Mouse (Mus musculus): ENCODE data around the gene Bbip1. TPM values are rescaled to one million over a fixed set of nuclear protein-coding genes. Genes with fewer than 3 reads are reported as not detected.

Gene Bbip1
- polyA plus RNA-seq, 1 experiment from 2014 or later, result 152 TPM

DNA sequence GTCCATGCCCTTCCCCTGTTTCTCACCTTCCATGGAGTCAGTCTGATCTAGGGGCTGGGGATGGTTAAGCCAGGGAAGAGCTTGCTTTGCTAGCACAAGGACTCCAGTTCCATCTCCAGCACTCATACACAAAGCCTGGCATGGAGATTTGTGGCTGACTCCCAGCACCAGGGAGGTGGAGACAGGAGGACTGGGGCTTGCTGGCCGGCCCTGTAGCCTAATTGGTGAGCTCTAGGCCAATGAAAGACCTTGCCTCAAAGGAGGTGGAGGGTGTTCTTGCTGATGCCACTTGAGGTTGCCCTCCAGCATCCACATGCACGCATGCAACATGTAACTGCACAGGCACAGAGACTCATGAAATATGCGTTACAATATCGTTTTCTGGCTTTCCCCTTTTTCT lies 45.9 kb downstream of the Bbip1 start:
- WGBS, result 83% methylated on average over 4 of the region's 4 CpGs
- no peak overlapping the region for H3K9ac ChIP-seq (ENCODE audit: low read depth, low read length)
- H3K9me3 ChIP-seq (replicated peaks; ENCODE audit: control insufficient read depth, low read length, poor library complexity, severe bottlenecking), result no peaks in the 10 kb centered on the region
- H3K4me2 ChIP-seq (ENCODE audit: low read length), result no peak overlapping the region
- H3K36me3 ChIP-seq (ENCODE audit: control insufficient read depth, insufficient read depth, low read length), result no peaks in the 10 kb centered on the region
- ATAC-seq, result no peak
- H3K4me1 ChIP-seq (ENCODE audit: control insufficient read depth, insufficient read depth, low read length), result peaks cover 7% of the 10 kb centered on the region
- no peak overlapping the region for H3K4me3 ChIP-seq (ENCODE audit: low read depth, low read length)
- H3K27ac ChIP-seq (ENCODE audit: low read length), result no peak overlapping the region
- H3K27me3 ChIP-seq (ENCODE audit: control insufficient read depth, insufficient read depth, low read depth, low read length), result no peaks in the 10 kb centered on the region; the same call in 1 of the 2 replicates

DNA sequence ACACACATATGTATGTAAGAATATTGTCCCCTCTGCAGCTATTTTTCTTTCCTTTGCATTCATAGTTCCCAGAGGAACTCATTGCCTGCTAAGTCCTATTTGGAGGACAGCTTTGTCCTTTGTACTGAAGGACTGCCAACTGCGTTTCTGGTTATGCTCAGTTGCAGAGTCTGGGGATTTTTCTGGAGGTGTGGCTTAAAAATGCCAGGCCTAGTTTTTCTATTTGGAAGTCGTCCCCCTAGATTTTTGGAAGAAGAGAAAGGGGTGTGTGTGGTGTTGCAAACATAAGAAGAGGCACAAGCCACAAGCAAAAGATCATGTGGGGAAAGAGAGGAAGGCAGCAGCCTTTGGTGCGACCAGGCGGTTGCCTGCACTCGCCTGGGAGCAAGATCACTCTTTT lies 46.4 kb downstream of the Bbip1 start:
- H3K9ac ChIP-seq (ENCODE audit: low read depth, low read length), result no peak overlapping the region
- no peaks in the 10 kb centered on the region for H3K36me3 ChIP-seq (ENCODE audit: control insufficient read depth, insufficient read depth, low read length)
- H3K9me3 ChIP-seq (replicated peaks; ENCODE audit: control insufficient read depth, low read length, poor library complexity, severe bottlenecking), result no peaks in the 10 kb centered on the region
- no peak for ATAC-seq
- no peaks in the 10 kb centered on the region; the same call in 1 of the 2 replicates for H3K27me3 ChIP-seq (ENCODE audit: control insufficient read depth, insufficient read depth, low read depth, low read length)
- H3K4me1 ChIP-seq (ENCODE audit: control insufficient read depth, insufficient read depth, low read length), result peaks cover 7% of the 10 kb centered on the region
- no peak overlapping the region for H3K27ac ChIP-seq (ENCODE audit: low read length)
- WGBS, result 74% methylated on average over 5 of the region's 5 CpGs
- no peak overlapping the region for H3K4me2 ChIP-seq (ENCODE audit: low read length)
- no peak overlapping the region for H3K4me3 ChIP-seq (ENCODE audit: low read depth, low read length)

DNA sequence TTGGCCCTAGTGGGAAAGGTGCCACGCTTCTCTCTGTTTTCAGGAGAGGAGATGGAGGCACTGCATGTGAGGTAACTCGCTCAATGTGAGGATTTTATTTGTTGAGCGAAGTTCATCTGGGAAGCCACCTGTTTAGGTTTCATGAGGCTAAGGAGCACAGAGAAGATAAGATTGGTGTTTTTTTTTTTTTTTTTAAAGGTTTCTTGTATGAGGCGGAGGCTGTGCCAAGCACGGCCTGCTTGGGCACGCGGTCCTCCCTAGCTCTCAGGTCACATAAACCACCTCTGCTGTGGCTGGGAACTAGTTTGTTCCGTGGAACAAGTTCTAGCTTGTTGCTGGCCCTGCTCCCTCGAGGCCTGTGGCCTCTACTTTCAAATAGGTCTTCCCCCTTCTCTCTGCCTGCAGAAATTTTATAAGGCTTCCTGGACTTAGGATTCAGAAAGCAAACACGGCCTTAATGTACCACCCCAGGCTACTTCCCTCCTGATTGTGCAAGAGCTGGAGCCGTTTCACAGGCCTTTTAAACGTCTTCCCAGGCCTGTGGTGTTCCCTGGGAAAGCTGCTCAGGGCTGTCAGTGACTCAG lies 49.8 kb downstream of the Bbip1 start:
- Histone ChIP-seq H3K9me3 (replicated peaks; ENCODE audit: control insufficient read depth, low read length, poor library complexity, severe bottlenecking) (no peaks in the 10 kb centered on the region), H3K9ac (ENCODE audit: low read depth, low read length) (no peak overlapping the region), H3K4me1 (ENCODE audit: control insufficient read depth, insufficient read depth, low read length) (no peaks in the 10 kb centered on the region), H3K4me2 (ENCODE audit: low read length) (no peak overlapping the region), H3K27ac (ENCODE audit: low read length) (no peak overlapping the region), H3K4me3 (ENCODE audit: low read depth, low read length) (no peak overlapping the region), H3K36me3 (ENCODE audit: control insufficient read depth, insufficient read depth, low read length) (no peaks in the 10 kb centered on the region), H3K27me3 (ENCODE audit: control insufficient read depth, insufficient read depth, low read depth, low read length) (no peaks in the 10 kb centered on the region)
- WGBS, result 79% methylated on average over 12 of the region's 12 CpGs
- ATAC-seq, result no peak

DNA sequence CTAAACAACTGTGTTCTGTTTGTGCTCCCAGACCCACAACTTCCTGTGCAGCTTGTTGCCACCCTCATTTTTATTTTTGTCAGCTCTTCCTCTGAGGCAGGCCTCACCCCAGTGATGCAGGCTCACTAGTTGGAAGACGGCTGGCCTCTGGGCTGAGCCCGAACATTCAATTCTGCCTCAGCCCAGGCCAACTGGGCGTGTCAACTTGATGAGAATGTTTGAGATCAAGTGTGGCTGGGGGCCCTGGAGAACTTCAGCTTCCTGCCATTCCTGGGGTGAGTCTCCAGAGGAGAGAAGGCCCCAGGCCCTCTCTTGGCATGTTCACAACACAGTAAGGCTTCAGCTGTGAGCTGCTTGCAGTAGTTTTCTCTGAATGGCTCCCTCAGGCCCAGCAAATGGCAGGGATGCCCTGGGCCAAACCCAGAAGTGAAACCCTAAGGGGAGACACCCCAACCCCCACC lies 50.7 kb downstream of the Bbip1 start:
- Histone ChIP-seq H3K4me1 (ENCODE audit: control insufficient read depth, insufficient read depth, low read length) (no peaks in the 10 kb centered on the region), H3K9ac (ENCODE audit: low read depth, low read length) (no peak overlapping the region), H3K27ac (ENCODE audit: low read length) (no peak overlapping the region), H3K4me3 (ENCODE audit: low read depth, low read length) (no peak overlapping the region), H3K4me2 (ENCODE audit: low read length) (no peak overlapping the region), H3K9me3 (replicated peaks; ENCODE audit: control insufficient read depth, low read length, poor library complexity, severe bottlenecking) (no peaks in the 10 kb centered on the region), H3K27me3 (ENCODE audit: control insufficient read depth, insufficient read depth, low read depth, low read length) (no peaks in the 10 kb centered on the region), H3K36me3 (ENCODE audit: control insufficient read depth, insufficient read depth, low read length) (no peaks in the 10 kb centered on the region)
- no peak for ATAC-seq
- 84% methylated on average over 3 of the region's 3 CpGs for WGBS

DNA sequence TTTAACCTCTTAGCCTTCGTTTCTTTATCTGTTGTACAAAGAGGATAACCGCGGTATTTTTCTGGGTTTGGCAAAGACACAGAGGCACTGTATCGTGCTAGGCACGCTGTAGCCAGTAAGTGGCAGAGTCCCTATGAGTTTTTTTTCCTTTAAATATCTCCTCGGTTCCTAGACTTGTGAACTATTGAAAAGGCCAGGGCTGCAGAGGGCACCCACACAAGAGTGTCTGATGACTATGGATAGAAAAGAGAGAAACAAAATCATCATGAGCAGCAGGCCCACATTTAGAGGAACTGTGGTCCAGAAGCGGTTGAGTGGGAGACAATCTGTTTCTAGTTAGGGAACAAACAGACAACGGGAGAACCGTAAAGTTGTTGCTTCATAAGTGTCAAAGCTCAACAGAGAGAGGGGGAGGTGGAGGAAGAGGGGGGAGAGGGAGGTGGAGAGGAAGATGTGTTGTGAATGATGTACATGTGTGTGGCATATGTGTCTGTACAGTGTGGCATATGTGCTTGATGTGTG lies 51.5 kb downstream of the Bbip1 start:
- no peak overlapping the region for H3K27ac ChIP-seq (ENCODE audit: low read length)
- no peaks in the 10 kb centered on the region for H3K27me3 ChIP-seq (ENCODE audit: control insufficient read depth, insufficient read depth, low read depth, low read length)
- no peaks in the 10 kb centered on the region for H3K36me3 ChIP-seq (ENCODE audit: control insufficient read depth, insufficient read depth, low read length)
- H3K4me1 ChIP-seq (ENCODE audit: control insufficient read depth, insufficient read depth, low read length), result no peaks in the 10 kb centered on the region
- no peak overlapping the region for H3K4me2 ChIP-seq (ENCODE audit: low read length)
- H3K4me3 ChIP-seq (ENCODE audit: low read depth, low read length), result no peak overlapping the region
- WGBS, result 68% methylated on average over 9 of the region's 9 CpGs
- no peak overlapping the region for H3K9ac ChIP-seq (ENCODE audit: low read depth, low read length)
- no peak for ATAC-seq
- H3K9me3 ChIP-seq (replicated peaks; ENCODE audit: control insufficient read depth, low read length, poor library complexity, severe bottlenecking), result no peaks in the 10 kb centered on the region

DNA sequence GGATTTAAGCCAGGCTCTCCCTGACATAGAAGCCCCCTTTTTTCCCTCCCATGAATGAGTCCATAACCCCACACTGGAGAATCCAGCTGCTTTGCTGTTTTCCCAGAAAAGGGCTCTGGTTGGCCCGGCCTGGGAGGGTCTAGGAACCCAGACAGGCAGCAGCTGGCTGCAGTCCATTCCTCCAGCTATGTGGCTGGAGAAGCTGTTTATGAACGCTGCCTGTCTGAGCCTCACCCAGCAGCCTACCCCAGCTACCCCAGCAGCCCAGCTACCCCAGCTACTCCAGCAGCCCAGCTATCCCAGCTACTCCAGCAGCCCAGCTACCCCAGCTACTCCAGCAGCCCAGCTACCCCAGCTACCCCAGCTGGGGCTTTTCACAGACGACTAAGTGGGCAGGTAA lies 52.4 kb downstream of the Bbip1 start, which contains the start of gene Pdcd4:
Gene Pdcd4, plus strand, starts transcription at position 171 of the 400 bp plus-strand sequence.
- Histone ChIP-seq H3K4me3 (ENCODE audit: low read depth, low read length) (no peak within 1 kb of the TSS), H3K27ac (ENCODE audit: low read length) (no peak within 1 kb of the TSS), H3K36me3 (ENCODE audit: control insufficient read depth, insufficient read depth, low read length) (no peaks in the 10 kb centered on the region), H3K9me3 (replicated peaks; ENCODE audit: control insufficient read depth, low read length, poor library complexity, severe bottlenecking) (no peaks in the 10 kb centered on the region), H3K9ac (ENCODE audit: low read depth, low read length) (no peak within 1 kb of the TSS), H3K4me2 (ENCODE audit: low read length) (no peak within 1 kb of the TSS), H3K4me1 (ENCODE audit: control insufficient read depth, insufficient read depth, low read length) (no peaks in the 10 kb centered on the region), H3K27me3 (ENCODE audit: control insufficient read depth, insufficient read depth, low read depth, low read length) (no peaks in the 10 kb centered on the region)
- WGBS, result 61% methylated on average over 3 of the region's 3 CpGs
- no peak for ATAC-seq

DNA sequence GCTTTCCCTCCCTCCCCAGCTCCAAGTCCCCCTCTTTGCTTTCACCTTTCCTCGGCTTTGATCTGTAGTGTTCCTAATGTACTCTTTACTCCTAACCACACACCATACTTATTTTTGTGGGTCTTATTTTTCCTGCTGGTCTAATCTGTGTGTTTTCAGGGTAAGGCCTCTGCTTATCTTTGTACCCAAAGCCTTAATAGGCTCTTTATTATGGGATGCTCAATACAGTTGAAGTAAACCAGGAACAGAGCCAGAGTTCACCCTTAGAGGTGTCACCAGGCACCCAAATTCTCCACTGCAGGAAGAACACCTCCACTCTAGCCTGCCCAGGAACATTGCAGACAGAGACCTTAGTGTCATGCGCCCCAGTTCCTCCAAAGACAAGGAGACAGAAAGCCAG lies 52.9 kb downstream of the Bbip1 start:
- Histone ChIP-seq H3K4me1 (ENCODE audit: control insufficient read depth, insufficient read depth, low read length) (no peaks in the 10 kb centered on the region), H3K4me2 (ENCODE audit: low read length) (no peak overlapping the region), H3K36me3 (ENCODE audit: control insufficient read depth, insufficient read depth, low read length) (no peaks in the 10 kb centered on the region), H3K27me3 (ENCODE audit: control insufficient read depth, insufficient read depth, low read depth, low read length) (no peaks in the 10 kb centered on the region), H3K27ac (ENCODE audit: low read length) (no peak overlapping the region), H3K9ac (ENCODE audit: low read depth, low read length) (no peak overlapping the region), H3K9me3 (replicated peaks; ENCODE audit: control insufficient read depth, low read length, poor library complexity, severe bottlenecking) (no peaks in the 10 kb centered on the region), H3K4me3 (ENCODE audit: low read depth, low read length) (no peak overlapping the region)
- 89% methylated on average over 2 of the region's 2 CpGs for WGBS
- ATAC-seq, result no peak

DNA sequence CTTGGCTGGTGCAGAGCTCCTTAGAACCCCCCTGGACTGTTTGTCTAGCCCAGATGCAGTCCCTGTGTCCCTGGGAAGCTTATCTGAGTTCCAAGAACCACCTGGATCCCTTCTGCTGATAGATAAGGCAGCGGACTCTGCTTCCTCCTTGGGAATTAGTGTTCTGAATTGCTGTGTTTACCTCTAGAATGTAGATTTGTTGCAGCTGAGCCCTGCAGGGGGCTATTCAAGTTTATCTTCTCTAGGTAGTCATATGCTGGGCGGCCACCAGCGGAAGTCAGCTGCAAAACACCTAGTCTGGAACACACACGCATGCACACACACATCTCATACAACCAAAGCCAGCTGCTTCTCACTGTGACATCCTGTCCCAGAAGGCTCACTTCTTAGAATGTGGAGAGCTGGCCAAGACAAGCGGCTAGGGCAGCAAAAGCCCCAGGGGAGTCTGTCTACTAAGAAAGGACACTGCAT lies 53.6 kb downstream of the Bbip1 start:
- Histone ChIP-seq H3K4me1 (ENCODE audit: control insufficient read depth, insufficient read depth, low read length) (no peaks in the 10 kb centered on the region), H3K4me3 (ENCODE audit: low read depth, low read length) (no peak overlapping the region), H3K36me3 (ENCODE audit: control insufficient read depth, insufficient read depth, low read length) (no peaks in the 10 kb centered on the region), H3K4me2 (ENCODE audit: low read length) (no peak overlapping the region), H3K9me3 (replicated peaks; ENCODE audit: control insufficient read depth, low read length, poor library complexity, severe bottlenecking) (no peaks in the 10 kb centered on the region), H3K27ac (ENCODE audit: low read length) (no peak overlapping the region), H3K9ac (ENCODE audit: low read depth, low read length) (no peak overlapping the region), H3K27me3 (ENCODE audit: control insufficient read depth, insufficient read depth, low read depth, low read length) (no peaks in the 10 kb centered on the region)
- ATAC-seq, result no peak
- 61% methylated on average over 5 of the region's 5 CpGs for WGBS

DNA sequence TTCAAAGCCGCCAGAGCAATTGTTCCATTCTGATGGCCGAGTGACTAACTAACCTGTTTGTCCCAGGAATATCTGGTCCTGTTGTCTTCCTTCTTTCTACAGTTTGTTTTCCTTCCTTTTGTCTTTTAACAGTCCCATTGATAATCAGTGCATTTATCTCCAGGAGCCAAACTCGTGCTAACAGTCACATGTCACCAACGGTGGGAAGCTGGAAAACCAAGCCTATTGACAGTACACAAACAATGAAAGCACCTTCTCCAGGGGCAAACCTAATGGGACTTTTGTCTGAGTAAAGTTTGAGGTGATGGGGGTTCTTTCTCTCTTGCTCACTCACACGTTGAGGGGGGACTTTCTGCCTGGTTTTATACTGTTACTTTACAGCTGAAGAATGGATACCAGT lies 54.2 kb downstream of the Bbip1 start:
- Histone ChIP-seq H3K36me3 (ENCODE audit: control insufficient read depth, insufficient read depth, low read length) (no peaks in the 10 kb centered on the region), H3K9ac (ENCODE audit: low read depth, low read length) (no peak overlapping the region), H3K4me2 (ENCODE audit: low read length) (no peak overlapping the region), H3K4me3 (ENCODE audit: low read depth, low read length) (no peak overlapping the region), H3K4me1 (ENCODE audit: control insufficient read depth, insufficient read depth, low read length) (no peaks in the 10 kb centered on the region), H3K27me3 (ENCODE audit: control insufficient read depth, insufficient read depth, low read depth, low read length) (no peaks in the 10 kb centered on the region), H3K9me3 (replicated peaks; ENCODE audit: control insufficient read depth, low read length, poor library complexity, severe bottlenecking) (no peaks in the 10 kb centered on the region), H3K27ac (ENCODE audit: low read length) (no peak overlapping the region)
- no peak for ATAC-seq
- WGBS, result 55% methylated on average over 5 of the region's 5 CpGs
